7 mouse cellular contexts compared by ENCODE assay signal in the genomic region with DNA sequence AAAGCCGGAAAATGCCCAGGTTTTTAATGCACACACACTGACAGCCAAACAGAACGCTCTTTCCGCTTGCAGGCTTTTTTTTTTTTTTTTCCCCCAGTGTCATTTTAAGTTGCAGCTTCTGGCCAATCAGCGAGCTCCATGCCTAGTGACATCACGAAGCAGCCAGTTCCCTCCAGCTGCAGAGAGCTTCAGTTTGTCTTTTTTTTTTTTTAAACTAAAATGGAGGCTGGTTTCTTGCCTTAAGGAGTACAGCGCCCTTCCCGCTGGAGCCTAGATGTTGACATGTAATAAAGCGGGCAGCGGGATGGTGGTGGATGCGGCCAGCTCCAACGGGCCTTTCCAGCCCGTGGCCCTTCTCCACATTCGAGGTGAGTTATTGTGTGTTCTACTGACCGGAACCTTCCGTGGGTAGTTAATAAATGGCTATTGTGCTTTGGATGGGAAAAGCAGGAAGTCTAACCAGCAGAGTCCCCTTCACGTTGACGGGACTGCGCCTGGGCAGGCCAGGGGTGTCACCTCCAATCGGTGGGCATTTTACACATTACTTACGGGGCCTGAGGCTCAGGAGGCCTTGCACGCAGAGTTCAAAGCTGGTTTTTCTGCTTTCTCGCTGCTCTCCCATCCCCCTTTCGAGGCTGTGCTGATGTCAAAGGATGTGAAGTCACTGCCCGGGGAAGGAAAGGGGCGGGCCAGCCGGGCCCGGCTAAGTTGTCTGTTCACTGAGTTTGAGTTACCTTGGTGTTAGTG. TPM values are rescaled to one million over a fixed set of nuclear protein-coding genes. Genes with fewer than 3 reads are reported as not detected.
A peak's percentile ranks its signal among the peaks of the same experiment; 100 is the strongest.
DNase-seq lines count a peak whose midpoint lies in the region; ATAC-seq lines count a peak whose summit lies in the region.

No protein-coding gene starts in this region.

- H3K4me1 ChIP-seq in embryonic facial prominence, embryonic 12.5 days, result peaks cover 29% of the 10 kb centered on the region
- H3K4me1 ChIP-seq in limb, embryonic 11.5 days (ENCODE audit: control insufficient read depth, insufficient read depth, low read length), result peaks cover 9% of the 10 kb centered on the region
- H3K4me1 ChIP-seq in midbrain, embryonic 14.5 days (ENCODE audit: control insufficient read depth, insufficient read depth, low read length), result peaks cover 21% of the 10 kb centered on the region

- H3K4me2 ChIP-seq in embryonic facial prominence, embryonic 12.5 days (replicated peaks), result peak overlapping the region; percentile 82
- H3K4me2 ChIP-seq in limb, embryonic 11.5 days (ENCODE audit: low read depth, severe bottlenecking), result peak overlapping the region; percentile 71
- H3K4me2 ChIP-seq in midbrain, embryonic 14.5 days (ENCODE audit: low read length), result peak overlapping the region; percentile 96

- no peaks in the 10 kb centered on the region; the same call in 1 of the 2 replicates for H3K9me3 ChIP-seq in embryonic facial prominence, embryonic 12.5 days
- no peaks in the 10 kb centered on the region for H3K9me3 ChIP-seq in limb, embryonic 11.5 days (ENCODE audit: control insufficient read depth, low read length)
- no peaks in the 10 kb centered on the region for H3K9me3 ChIP-seq in midbrain, embryonic 14.5 days (ENCODE audit: control insufficient read depth, low read length)

- WGBS in embryonic facial prominence, embryonic 12.5 days, result under 1% methylated on average over 27 of the region's 27 CpGs
- WGBS in limb, embryonic 11.5 days, result under 1% methylated on average over 27 of the region's 27 CpGs
- under 1% methylated on average over 27 of the region's 27 CpGs for WGBS in midbrain, embryonic 14.5 days

- peaks cover 16% of the 10 kb centered on the region for H3K36me3 ChIP-seq in embryonic facial prominence, embryonic 12.5 days
- H3K36me3 ChIP-seq in limb, embryonic 11.5 days (ENCODE audit: control insufficient read depth, insufficient read depth, low read length), result peaks cover 2% of the 10 kb centered on the region; the same call in 1 of the 2 replicates
- H3K36me3 ChIP-seq in midbrain, embryonic 14.5 days (ENCODE audit: control insufficient read depth, insufficient read depth, low read length), result no peaks in the 10 kb centered on the region

- H3K4me3 ChIP-seq in embryonic facial prominence, embryonic 12.5 days, result peak overlapping the region; percentile 78
- H3K4me3 ChIP-seq in limb, embryonic 11.5 days (ENCODE audit: low read depth, low read length), result peak overlapping the region; percentile 62
- peak overlapping the region; percentile 64 for H3K4me3 ChIP-seq in midbrain, embryonic 14.5 days (replicated peaks; ENCODE audit: low read depth, low read length)

- peak overlapping the region; percentile 98 for H3K27ac ChIP-seq in embryonic facial prominence, embryonic 12.5 days
- H3K27ac ChIP-seq in limb, embryonic 11.5 days (replicated peaks; ENCODE audit: low read depth, low read length), result peak overlapping the region; percentile 94
- peak overlapping the region; percentile 96 for H3K27ac ChIP-seq in midbrain, embryonic 14.5 days (replicated peaks; ENCODE audit: low read depth, low read length)

- peak overlapping the region; percentile 81 for H3K9ac ChIP-seq in embryonic facial prominence, embryonic 12.5 days
- H3K9ac ChIP-seq in limb, embryonic 11.5 days (ENCODE audit: low read length), result peak overlapping the region; percentile 72
- H3K9ac ChIP-seq in midbrain, embryonic 14.5 days (replicated peaks; ENCODE audit: low read length), result peak overlapping the region; percentile 74

- peak; percentile 67 for ATAC-seq in embryonic facial prominence, embryonic 12.5 days (ENCODE audit: insufficient number of reproducible peaks, insufficient read depth, low FRiP score, low TSS enrichment)
- peak; percentile 84 for ATAC-seq in limb, embryonic 11.5 days (ENCODE audit: insufficient number of reproducible peaks, low FRiP score, low TSS enrichment, low read depth)
- peak; percentile 87 for ATAC-seq in midbrain, embryonic 14.5 days (ENCODE audit: low FRiP score, low TSS enrichment)

- DNase-seq in adrenal gland, postnatal 25 days, result peak; percentile 75
- peak; percentile 99 for DNase-seq in heart, adult 11 months
- DNase-seq in kidney, adult 18-20 months, result peak; percentile 94
- peak; percentile 86 for DNase-seq in limb, embryonic 11.5 days (ENCODE audit: low spot score)
- DNase-seq in midbrain, embryonic 14.5 days, result peak; percentile 93
- DNase-seq in spleen, adult 18-20 months, result peak; percentile 72 to 73

- no peaks in the 10 kb centered on the region for H3K27me3 ChIP-seq in embryonic facial prominence, embryonic 12.5 days
- H3K27me3 ChIP-seq in limb, embryonic 11.5 days (ENCODE audit: control insufficient read depth, insufficient read depth, low read length), result no peaks in the 10 kb centered on the region
- H3K27me3 ChIP-seq in midbrain, embryonic 14.5 days (ENCODE audit: control insufficient read depth, insufficient read depth, low read length), result no peaks in the 10 kb centered on the region

RNA-seq across cellular contexts. Expression of gene Ppp2r5c, which starts 38.8 kb away (rescaled TPM):
- total RNA-seq in adrenal gland, postnatal 25 days (2021), result 98.6 and 115 TPM in 2 replicates
- polyA plus RNA-seq in embryonic facial prominence, embryonic 12.5 days (2016; fragmentation: Nextera tagmentation; extraction: Ambion mirVana), result 156 and 157 TPM in 2 replicates
- 156 and 158 TPM in 2 replicates for polyA plus RNA-seq in limb, embryonic 11.5 days (2014; fragmentation: Nextera tagmentation; extraction: Ambion mirVana)
- polyA plus RNA-seq in midbrain, embryonic 14.5 days (2014; fragmentation: Nextera tagmentation; extraction: Ambion mirVana), result 125 and 158 TPM in 2 replicates

Comparison
In these comparisons a context has a peak if more than half of its experiments do, and no peak if none do; other contexts are left out.
1. Peak in every context shown above with its lines: DNase-seq, ATAC-seq, H3K4me3 ChIP-seq and H3K27ac ChIP-seq.